Mouse (Mus musculus): Measurements from ENCODE around the gene Rpl37a. TPM values are rescaled to one million over a fixed set of nuclear protein-coding genes. Genes with fewer than 3 reads are reported as not detected.

Gene Rpl37a
- polyA plus RNA-seq, 1 experiment from 2014 or later: 1,358 TPM

DNA sequence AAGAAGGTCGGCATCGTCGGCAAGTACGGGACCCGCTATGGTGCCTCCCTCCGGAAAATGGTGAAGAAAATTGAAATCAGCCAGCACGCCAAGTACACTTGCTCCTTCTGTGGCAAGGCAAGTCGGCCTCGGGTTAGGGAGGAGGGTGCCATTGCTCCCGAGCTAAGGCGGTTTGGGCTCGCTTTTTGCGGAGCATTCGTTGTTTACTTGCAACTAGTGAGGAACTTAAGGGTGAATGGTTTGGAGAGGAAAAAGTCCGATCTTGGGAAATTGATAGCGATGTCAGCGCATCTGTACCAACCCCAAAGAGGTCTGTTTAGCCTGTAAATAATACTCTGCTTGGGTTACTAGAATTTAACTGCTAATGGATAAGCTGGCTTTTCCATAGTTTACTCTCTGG is 594 bp downstream of the Rpl37a start:
- Histone ChIP-seq H3K9ac (ENCODE audit: low read depth, low read length) (peak overlapping the region; percentile 81), H3K27ac (ENCODE audit: low read depth, low read length) (peak overlapping the region; percentile 86), H3K4me3 (ENCODE audit: low read depth, low read length) (peak overlapping the region; percentile 72), H3K36me3 (ENCODE audit: control insufficient read depth, insufficient read depth) (0 out of 2 replicates have a peak, but pooled peaks cover 9% of the 10 kb centered on the region), H3K9me3 (ENCODE audit: control insufficient read depth) (no peaks in the 10 kb centered on the region), H3K4me1 (replicated peaks; ENCODE audit: control insufficient read depth, insufficient read depth, low read length) (0 out of 2 replicates have a peak, but pooled peaks cover 3% of the 10 kb centered on the region), H3K4me2 (replicated peaks; ENCODE audit: low read depth) (peak overlapping the region; percentile 70), H3K27me3 (replicated peaks; ENCODE audit: control insufficient read depth, insufficient read depth, low read length) (no peaks in the 10 kb centered on the region)
- under 1% methylated on average over 17 of the region's 17 CpGs for WGBS
- ATAC-seq: no peak
- TF ChIP-seq CTCF (IDR thresholded peaks at IDR 0.05; ENCODE audit: low read depth): no peak

DNA sequence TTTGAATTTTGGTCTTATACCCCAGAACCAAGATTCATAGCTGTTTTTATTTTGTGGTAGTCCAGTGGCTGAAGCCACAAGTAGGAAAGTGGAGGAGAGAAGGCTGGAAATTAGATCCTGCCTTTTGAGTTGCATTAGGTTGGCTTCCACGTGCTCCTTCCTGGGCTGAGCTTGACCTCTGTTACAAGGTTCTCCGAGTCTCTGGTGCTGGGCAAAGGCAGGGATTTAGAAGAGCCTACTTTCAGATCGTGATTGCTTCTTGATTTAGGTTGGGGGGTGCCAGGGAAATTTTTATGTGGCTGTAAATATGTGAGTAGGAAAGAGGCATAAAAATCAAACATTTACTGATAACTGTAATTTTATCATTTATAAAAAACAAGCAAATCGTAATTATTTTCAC is 3.5 kb downstream of the Rpl37a start:
- Histone ChIP-seq H3K9ac (ENCODE audit: low read depth, low read length) (no peak overlapping the region), H3K36me3 (ENCODE audit: control insufficient read depth, insufficient read depth) (peaks cover 12% of the 10 kb centered on the region; the same call in 1 of the 2 replicates), H3K27me3 (replicated peaks; ENCODE audit: control insufficient read depth, insufficient read depth, low read length) (no peaks in the 10 kb centered on the region), H3K4me2 (replicated peaks; ENCODE audit: low read depth) (no peak overlapping the region), H3K9me3 (ENCODE audit: control insufficient read depth) (no peaks in the 10 kb centered on the region), H3K4me1 (replicated peaks; ENCODE audit: control insufficient read depth, insufficient read depth, low read length) (0 out of 2 replicates have a peak, but pooled peaks cover 3% of the 10 kb centered on the region), H3K27ac (ENCODE audit: low read depth, low read length) (no peak overlapping the region), H3K4me3 (ENCODE audit: low read depth, low read length) (no peak overlapping the region)
- 66% methylated on average over 4 of the region's 4 CpGs for WGBS
- no peak for TF ChIP-seq CTCF (IDR thresholded peaks at IDR 0.05; ENCODE audit: low read depth)
- ATAC-seq: no peak

DNA sequence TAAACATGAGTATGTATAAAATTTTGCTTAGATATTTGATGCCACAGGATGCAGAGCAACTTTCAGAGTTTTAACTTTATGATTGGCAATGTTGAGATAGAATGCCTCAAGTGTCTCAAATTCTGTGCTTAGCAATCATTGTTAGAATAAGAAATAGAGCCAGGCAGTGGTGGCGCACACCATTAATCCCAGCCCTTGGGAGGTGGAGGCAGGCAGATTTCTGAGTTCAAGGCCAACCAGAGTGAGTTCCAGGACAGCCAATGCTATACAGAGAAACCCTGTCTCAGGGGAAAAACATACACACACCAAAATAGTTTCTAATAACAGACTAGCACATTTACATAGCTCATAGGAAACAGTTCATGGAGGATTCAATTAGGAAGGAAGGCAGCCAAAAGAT is 4.0 kb downstream of the Rpl37a start:
- Histone ChIP-seq H3K27ac (ENCODE audit: low read depth, low read length) (no peak overlapping the region), H3K4me2 (replicated peaks; ENCODE audit: low read depth) (no peak overlapping the region), H3K36me3 (ENCODE audit: control insufficient read depth, insufficient read depth) (peaks cover 12% of the 10 kb centered on the region; the same call in 1 of the 2 replicates), H3K4me1 (replicated peaks; ENCODE audit: control insufficient read depth, insufficient read depth, low read length) (0 out of 2 replicates have a peak, but pooled peaks cover 3% of the 10 kb centered on the region), H3K4me3 (ENCODE audit: low read depth, low read length) (no peak overlapping the region), H3K9me3 (ENCODE audit: control insufficient read depth) (no peaks in the 10 kb centered on the region), H3K27me3 (replicated peaks; ENCODE audit: control insufficient read depth, insufficient read depth, low read length) (no peaks in the 10 kb centered on the region), H3K9ac (ENCODE audit: low read depth, low read length) (no peak overlapping the region)
- 96% methylated on average over 1 of the region's 1 CpGs for WGBS
- ATAC-seq: no peak
- no peak for TF ChIP-seq CTCF (IDR thresholded peaks at IDR 0.05; ENCODE audit: low read depth)

DNA sequence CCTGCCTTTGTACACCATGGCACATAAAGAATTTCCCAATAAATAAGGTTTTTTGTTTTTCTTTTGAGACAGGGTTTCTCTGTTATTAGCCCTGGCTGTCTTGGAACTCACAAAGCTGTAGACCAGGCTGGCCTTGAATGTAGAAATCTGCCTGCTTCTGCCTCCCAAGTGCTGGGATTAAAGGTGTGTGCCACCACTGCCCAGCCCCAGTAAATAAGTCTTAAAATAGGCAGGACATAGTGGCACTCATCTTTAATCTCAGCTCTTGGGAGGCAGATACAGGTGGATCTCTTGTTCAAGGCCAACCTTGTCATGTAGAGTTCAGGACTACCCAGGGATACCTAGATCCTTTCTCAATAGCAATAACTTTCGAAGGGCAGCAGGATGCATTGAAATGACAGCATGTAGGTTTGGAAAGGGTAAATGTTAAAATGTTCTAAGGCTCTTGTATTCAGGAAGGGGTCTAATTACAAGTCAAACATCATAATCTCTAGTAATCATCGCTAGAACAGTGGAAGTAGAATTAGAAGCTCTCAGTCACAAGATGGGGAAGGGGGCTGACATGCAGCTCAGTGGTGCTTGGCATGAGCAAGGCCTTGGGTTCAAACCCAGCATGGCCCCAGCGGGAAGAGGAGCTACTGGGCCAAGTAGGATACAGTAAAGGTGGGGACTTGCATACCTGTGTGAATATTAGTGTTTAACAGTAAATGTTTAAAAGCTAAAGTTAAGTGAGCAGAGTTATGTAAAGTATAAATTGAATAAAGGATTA is 4.7 kb downstream of the Rpl37a start:
- Histone ChIP-seq H3K4me2 (replicated peaks; ENCODE audit: low read depth) (no peak overlapping the region), H3K4me3 (ENCODE audit: low read depth, low read length) (no peak overlapping the region), H3K27me3 (replicated peaks; ENCODE audit: control insufficient read depth, insufficient read depth, low read length) (no peaks in the 10 kb centered on the region), H3K4me1 (replicated peaks; ENCODE audit: control insufficient read depth, insufficient read depth, low read length) (0 out of 2 replicates have a peak, but pooled peaks cover 3% of the 10 kb centered on the region), H3K9me3 (ENCODE audit: control insufficient read depth) (no peaks in the 10 kb centered on the region), H3K36me3 (ENCODE audit: control insufficient read depth, insufficient read depth) (peaks cover 12% of the 10 kb centered on the region; the same call in 1 of the 2 replicates), H3K27ac (ENCODE audit: low read depth, low read length) (no peak overlapping the region), H3K9ac (ENCODE audit: low read depth, low read length) (no peak overlapping the region)
- ATAC-seq: no peak
- TF ChIP-seq CTCF (IDR thresholded peaks at IDR 0.05; ENCODE audit: low read depth): no peak
- 69% methylated on average over 3 of the region's 3 CpGs for WGBS

DNA sequence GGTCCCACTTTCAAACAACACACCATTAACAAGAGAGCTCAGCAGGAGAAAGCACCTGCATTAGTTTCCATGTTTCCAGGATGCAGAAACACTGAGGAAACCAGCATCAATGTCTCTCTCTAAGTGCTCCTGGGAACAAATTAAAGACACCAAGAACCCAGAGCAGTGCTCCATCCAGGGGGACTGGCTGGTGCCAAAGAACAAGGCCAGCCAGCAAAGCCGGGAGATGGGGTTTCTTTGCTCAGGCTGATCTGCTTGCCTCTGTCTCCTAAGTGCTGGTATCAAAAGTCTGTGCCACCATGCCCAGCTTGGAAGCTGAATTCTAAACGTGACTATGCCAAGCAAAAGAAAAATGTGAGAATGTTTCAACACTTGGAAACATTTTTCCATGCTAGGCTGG is 5.3 kb downstream of the Rpl37a start:
- WGBS: 66% methylated on average over 2 of the region's 2 CpGs
- ATAC-seq: no peak
- no peak for TF ChIP-seq CTCF (IDR thresholded peaks at IDR 0.05; ENCODE audit: low read depth)

DNA sequence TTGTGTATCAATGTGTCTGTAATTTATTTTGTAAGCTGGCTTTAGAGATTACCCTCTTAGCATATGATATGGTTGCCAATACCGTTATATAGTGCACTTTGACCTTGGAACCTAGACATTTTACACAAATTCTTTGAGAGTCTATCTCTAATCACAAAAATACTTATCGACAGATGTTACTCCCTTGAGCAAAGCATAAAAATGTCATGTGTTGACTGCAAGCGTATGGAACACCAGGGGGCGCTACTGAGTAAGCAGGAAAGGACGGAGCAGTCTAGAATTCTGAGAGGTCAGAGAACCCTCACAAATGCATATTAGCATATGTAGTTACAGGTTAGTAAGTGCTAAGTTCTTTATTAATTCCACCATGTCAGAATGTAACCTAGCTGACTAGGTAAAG is 5.8 kb downstream of the Rpl37a start:
- Histone ChIP-seq H3K4me1 (replicated peaks; ENCODE audit: control insufficient read depth, insufficient read depth, low read length) (0 out of 2 replicates have a peak, but pooled peaks cover 3% of the 10 kb centered on the region), H3K9me3 (ENCODE audit: control insufficient read depth) (no peaks in the 10 kb centered on the region), H3K36me3 (ENCODE audit: control insufficient read depth, insufficient read depth) (peaks cover 12% of the 10 kb centered on the region; the same call in 1 of the 2 replicates), H3K4me2 (replicated peaks; ENCODE audit: low read depth) (no peak overlapping the region), H3K27me3 (replicated peaks; ENCODE audit: control insufficient read depth, insufficient read depth, low read length) (no peaks in the 10 kb centered on the region), H3K4me3 (ENCODE audit: low read depth, low read length) (no peak overlapping the region), H3K9ac (ENCODE audit: low read depth, low read length) (no peak overlapping the region), H3K27ac (ENCODE audit: low read depth, low read length) (no peak overlapping the region)
- peak; percentile 99 for TF ChIP-seq CTCF (IDR thresholded peaks at IDR 0.05; ENCODE audit: low read depth)
- WGBS: 5% methylated on average over 5 of the region's 5 CpGs
- ATAC-seq: no peak; the same call in 1 of the 2 replicates

More for the DNA sequence above, 5.3 kb downstream of the Rpl37a start:
- Histone ChIP-seq H3K9ac (ENCODE audit: low read depth, low read length) (no peak overlapping the region), H3K27ac (ENCODE audit: low read depth, low read length) (no peak overlapping the region), H3K9me3 (ENCODE audit: control insufficient read depth) (no peaks in the 10 kb centered on the region), H3K4me1 (replicated peaks; ENCODE audit: control insufficient read depth, insufficient read depth, low read length) (0 out of 2 replicates have a peak, but pooled peaks cover 3% of the 10 kb centered on the region), H3K27me3 (replicated peaks; ENCODE audit: control insufficient read depth, insufficient read depth, low read length) (no peaks in the 10 kb centered on the region), H3K36me3 (ENCODE audit: control insufficient read depth, insufficient read depth) (peaks cover 12% of the 10 kb centered on the region; the same call in 1 of the 2 replicates), H3K4me3 (ENCODE audit: low read depth, low read length) (no peak overlapping the region), H3K4me2 (replicated peaks; ENCODE audit: low read depth) (no peak overlapping the region)
